Mouse (Mus musculus): ENCODE measurements around the gene Gstp2.

- no peak for TF ChIP-seq CTCF (IDR thresholded peaks at IDR 0.05; ENCODE audit: control insufficient read depth, insufficient read depth, low read length)
- no peak for TF ChIP-seq POLR2A (IDR thresholded peaks at IDR 0.05; ENCODE audit: borderline replicate concordance, control insufficient read depth, low read depth, low read length)
These were observed 31.0 kb downstream of the Gstp2 start for GRCm38 (mm10) chr19:4014802-4015201.
